Mouse (Mus musculus) liver, embryonic 14.5 days (tissue): ENCODE measurements around the gene Tuba3b.

Source experiments
- CTCF ChIP-seq: IDR thresholded peaks from 2 replicates; pipeline ENCODE4 v1.5.1; 2016; ENCODE audit warnings: antibody characterized with exemption, low read depth, control low read depth
- EP300 ChIP-seq: IDR thresholded peaks from 2 replicates; pipeline ENCODE4 v1.6.1; 2016; ENCODE audit warnings: antibody characterized with exemption, low read depth

DNA sequence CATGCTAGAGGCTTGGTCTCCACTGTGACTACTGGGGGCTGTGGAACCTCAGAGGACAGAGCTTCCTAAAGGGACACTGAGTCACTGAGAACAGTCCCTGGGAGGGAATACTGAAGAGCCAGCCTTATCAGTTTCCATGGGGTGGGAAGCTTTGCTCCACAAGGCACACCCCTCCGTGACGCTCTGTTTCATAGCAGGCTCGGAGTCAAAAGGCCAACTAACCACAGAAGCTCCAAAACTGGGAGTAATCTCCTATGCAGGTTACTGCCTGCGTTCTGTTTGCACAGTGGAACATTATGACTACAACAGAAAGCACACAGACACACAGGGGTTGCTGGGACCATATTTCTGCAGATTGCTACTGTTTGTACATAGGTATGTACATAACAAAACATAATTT lies 19.7 kb upstream of the Tuba3b start:
- TF ChIP-seq EP300 (no peak), CTCF (no peak)
